ENCODE assay signal across 12 mouse cellular contexts in the genomic region with DNA sequence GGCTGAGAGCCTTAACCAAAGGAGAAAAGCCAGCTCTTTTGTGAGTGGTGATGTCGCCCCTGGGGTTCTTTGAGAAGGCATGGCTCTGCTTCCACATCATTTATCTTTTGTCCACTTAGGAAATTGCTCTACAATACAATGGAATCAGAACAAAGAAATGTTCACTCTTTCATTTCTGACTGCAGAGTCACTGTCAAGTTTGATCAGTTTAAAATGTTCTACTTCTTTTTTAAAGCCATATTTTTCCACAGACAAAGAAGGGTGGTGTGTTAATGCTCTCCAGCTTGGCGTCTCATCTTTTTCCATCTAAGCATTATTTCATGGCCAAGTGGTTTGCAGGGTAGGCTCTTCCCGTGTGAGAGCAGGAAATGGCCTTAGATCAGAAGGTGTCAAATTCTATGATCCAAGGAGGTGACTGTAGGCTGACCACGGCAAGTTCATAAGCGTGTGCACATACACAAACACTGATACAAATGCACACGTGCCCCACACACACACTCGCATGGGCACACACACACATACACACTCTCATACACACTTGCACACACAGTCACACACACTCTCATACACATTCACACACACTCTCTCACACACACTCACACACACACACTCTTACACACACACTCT.
A peak's percentile ranks its signal among the peaks of the same experiment; 100 is the strongest.
DNase-seq lines count a peak whose midpoint lies in the region; ATAC-seq and TF ChIP-seq lines count a peak whose summit lies in the region.
"Had no signal": no experiment of that assay in that cellular context is flagged by ENCODE, and none has a peak within 500 bp of the region (broad histone marks: within the 10 kb centered on the region; RNA-seq: fewer than 3 reads in every experiment).

No protein-coding gene starts in this region.

- intact Hi-C loops in left cerebral cortex, adult 2 months (cut with DNase I) = no loop called here

- H3K27me3 ChIP-seq in hindbrain, postnatal 0 days (ENCODE audit: insufficient read depth, low read length) = no peaks in the 10 kb centered on the region
- H3K27me3 ChIP-seq in hindbrain, embryonic 13.5 days = no peaks in the 10 kb centered on the region
- H3K27me3 ChIP-seq in CH12.LX (replicated peaks) = no peaks in the 10 kb centered on the region
- no peaks in the 10 kb centered on the region for H3K27me3 ChIP-seq in limb, embryonic 15.5 days

- H3K4me1 ChIP-seq in hindbrain, postnatal 0 days (ENCODE audit: insufficient read depth, low read length) = 0 out of 2 replicates have a peak, but pooled peaks cover 4% of the 10 kb centered on the region
- peaks cover 12% of the 10 kb centered on the region for H3K4me1 ChIP-seq in hindbrain, embryonic 13.5 days (replicated peaks)
- H3K4me1 ChIP-seq in CH12.LX (ENCODE audit: control insufficient read depth in 1 of 2, insufficient read depth in 2 of 2) = peaks cover 14 to 45% of the 10 kb centered on the region in 2 experiments
- H3K4me1 ChIP-seq in limb, embryonic 15.5 days = peaks cover 8% of the 10 kb centered on the region; the same call in 1 of the 2 replicates

- no peak overlapping the region for H3K4me3 ChIP-seq in hindbrain, postnatal 0 days (ENCODE audit: low read length)
- no peak overlapping the region for H3K4me3 ChIP-seq in hindbrain, embryonic 13.5 days
- peak overlapping the region in 1 of 3 experiments; percentile 34 for H3K4me3 ChIP-seq in CH12.LX (replicated peaks in 1 of 3; ENCODE audit: low read depth in 2 of 3, low read length in 2 of 3, poor library complexity in 1 of 3)
- no peak overlapping the region for H3K4me3 ChIP-seq in limb, embryonic 15.5 days
- H3K4me3 ChIP-seq in left cerebral cortex, adult 2 months = no peak overlapping the region

- H3K4me2 ChIP-seq in hindbrain, postnatal 0 days (ENCODE audit: low read depth, low read length) = no peak overlapping the region
- H3K4me2 ChIP-seq in hindbrain, embryonic 13.5 days = no peak overlapping the region
- H3K4me2 ChIP-seq in CH12.LX (ENCODE audit: insufficient read depth, low read depth, poor library complexity, severe bottlenecking) = peak overlapping the region; percentile 67; the same call in 1 of the 2 replicates
- H3K4me2 ChIP-seq in limb, embryonic 15.5 days = no peak overlapping the region

- H3K9me3 ChIP-seq in hindbrain, postnatal 0 days (ENCODE audit: low read length) = no peaks in the 10 kb centered on the region
- no peaks in the 10 kb centered on the region for H3K9me3 ChIP-seq in hindbrain, embryonic 13.5 days
- no peaks in the 10 kb centered on the region for H3K9me3 ChIP-seq in CH12.LX (replicated peaks; ENCODE audit: low read length)
- no peaks in the 10 kb centered on the region for H3K9me3 ChIP-seq in limb, embryonic 15.5 days

- H3K79me2 ChIP-seq in CH12.LX (replicated peaks; ENCODE audit: control insufficient read depth, extremely low read depth, insufficient read depth, poor library complexity, severe bottlenecking) = no peaks in the 10 kb centered on the region

- H3K27ac ChIP-seq in hindbrain, postnatal 0 days = 0 out of 2 replicates have a peak overlapping the region, but pooled peaks have one; percentile 26
- no peak overlapping the region for H3K27ac ChIP-seq in hindbrain, embryonic 13.5 days
- peak overlapping the region; percentile 74 for H3K27ac ChIP-seq in CH12.LX (ENCODE audit: insufficient read depth, low read depth)
- H3K27ac ChIP-seq in limb, embryonic 15.5 days = peak overlapping the region; percentile 47; the same call in 1 of the 2 replicates
- H3K27ac ChIP-seq in left cerebral cortex, adult 2 months = no peak overlapping the region

- dilution Hi-C loops in CH12.LX (cut with MboI; ENCODE audit: extremely low pct_ligation_motif_present, extremely low pct_unique_long_range_greater_than_20kb, low sequenced_read_pairs) = no loop called here

- H3K36me3 ChIP-seq in hindbrain, postnatal 0 days (ENCODE audit: insufficient read depth, low read length) = no peaks in the 10 kb centered on the region
- H3K36me3 ChIP-seq in hindbrain, embryonic 13.5 days = no peaks in the 10 kb centered on the region
- H3K36me3 ChIP-seq in CH12.LX (replicated peaks in 1 of 2; ENCODE audit: control insufficient read depth in 1 of 2, insufficient read depth in 1 of 2, low read length in 1 of 2) = no peaks in the 10 kb centered on the region
- no peaks in the 10 kb centered on the region for H3K36me3 ChIP-seq in limb, embryonic 15.5 days

- DNase-seq in embryo, embryonic 10 days (ENCODE audit: low spot score) = peak; percentile 3
- no peak for DNase-seq in embryo, embryonic 11 days
- DNase-seq in hindbrain, postnatal 0 days (ENCODE audit: low spot score) = no peak
- no peak for DNase-seq in CH12.LX (ENCODE audit: extremely low read depth)
- no peak for DNase-seq in left cerebral cortex, adult 2 months (ENCODE audit: extremely low spot score in 1 of 2, low spot score in 2 of 2)
- DNase-seq in left cerebral cortex, adult 9 months (ENCODE audit: low spot score in 2 of 2) = no peak
- DNase-seq: gastrocnemius, postnatal 36 days; kidney, postnatal 10 days; lung, adult 18-20 months; thymus, adult 2 months had no signal

- TF ChIP-seq POLR2A in CH12.LX (IDR thresholded peaks at IDR 0.05; ENCODE audit: low read depth, low read length) = no peak

- no peak for ATAC-seq in hindbrain, postnatal 0 days
- no peak for ATAC-seq in hindbrain, embryonic 13.5 days (ENCODE audit: low FRiP score)
- no peak for ATAC-seq in limb, embryonic 15.5 days (ENCODE audit: insufficient number of reproducible peaks, low FRiP score, low TSS enrichment, low read depth)

- in situ Hi-C loops in CH12.LX (cut with MboI; ENCODE audit: low pct_ligation_motif_present, low pct_unique_long_range_greater_than_20kb, low sequenced_read_pairs) = no loop called here

- no peak for TF ChIP-seq EP300 in CH12.LX (IDR thresholded peaks at IDR 0.05; ENCODE audit: low read length)

- no peak for TF ChIP-seq RAD21 in CH12.LX (IDR thresholded peaks at IDR 0.05; ENCODE audit: low read depth, low read length)

- H3K9ac ChIP-seq in hindbrain, postnatal 0 days (replicated peaks; ENCODE audit: low read length) = no peak overlapping the region
- no peak overlapping the region for H3K9ac ChIP-seq in hindbrain, embryonic 13.5 days
- no peak overlapping the region for H3K9ac ChIP-seq in CH12.LX (ENCODE audit: insufficient read depth, low read depth)
- no peak overlapping the region for H3K9ac ChIP-seq in limb, embryonic 15.5 days

- TF ChIP-seq CTCF in hindbrain, postnatal 0 days (IDR thresholded peaks at IDR 0.05; ENCODE audit: low read depth) = no peak
- TF ChIP-seq CTCF in CH12.LX (conservative IDR thresholded peaks at IDR 0.05 in 1 of 2, IDR thresholded peaks at IDR 0.05 in 1 of 2; ENCODE audit: low read depth in 2 of 2, low read length in 2 of 2) = no peak
- no peak for TF ChIP-seq CTCF in left cerebral cortex, adult 2 months (IDR thresholded peaks at IDR 0.05)

- WGBS in hindbrain, postnatal 0 days = 41% methylated on average over 7 of the region's 7 CpGs
- 50% methylated on average over 7 of the region's 7 CpGs for WGBS in hindbrain, embryonic 13.5 days
- WGBS in limb, embryonic 15.5 days = 56% methylated on average over 7 of the region's 7 CpGs

TF ChIP-seq in CH12.LX, 34 proteins besides CTCF, POLR2A, EP300 and RAD21 (continues in another document):
- TF ChIP-seq TBP (conservative IDR thresholded peaks at IDR 0.05; ENCODE audit: low read depth, low read length) (no peak), NELFE (IDR thresholded peaks at IDR 0.05; ENCODE audit: low read depth, low read length) (no peak), POLR2AphosphoS2 (IDR thresholded peaks at IDR 0.05; ENCODE audit: low read depth, low read length) (no peak), ZKSCAN1 (IDR thresholded peaks at IDR 0.05; ENCODE audit: borderline replicate concordance, low read depth, low read length) (no peak), RCOR1 (conservative IDR thresholded peaks at IDR 0.05; ENCODE audit: low read depth, low read length) (0 out of 2 replicates have a peak, but pooled peaks have one; percentile 16), CHD2 (IDR thresholded peaks at IDR 0.05; ENCODE audit: low read length) (0 out of 2 replicates have a peak, but pooled peaks have one; percentile 29), JUND (conservative IDR thresholded peaks at IDR 0.05; ENCODE audit: low read depth, low read length) (no peak), MYC (IDR thresholded peaks at IDR 0.05; ENCODE audit: low read depth, low read length) (no peak; the same call in 1 of the 2 replicates), TCF12 (IDR thresholded peaks at IDR 0.05; ENCODE audit: low read depth, low read length) (no peak), USF2 (conservative IDR thresholded peaks at IDR 0.05; ENCODE audit: low read depth, low read length) (no peak), KAT2A (IDR thresholded peaks at IDR 0.05; ENCODE audit: insufficient replicate concordance, low read length) (no peak), UBTF (IDR thresholded peaks at IDR 0.05; ENCODE audit: low read depth, low read length) (no peak), USF1 (IDR thresholded peaks at IDR 0.05; ENCODE audit: low read depth, low read length) (no peak), MAFK (IDR thresholded peaks at IDR 0.05; ENCODE audit: insufficient replicate concordance, low read length) (no peak), MAZ (IDR thresholded peaks at IDR 0.05; ENCODE audit: low read depth, low read length) (0 out of 2 replicates have a peak, but pooled peaks have one; percentile 11), ZNF384 (IDR thresholded peaks at IDR 0.05; ENCODE audit: low read depth, low read length) (no peak), SIN3A (IDR thresholded peaks at IDR 0.05; ENCODE audit: low read length) (no peak), JUN (IDR thresholded peaks at IDR 0.05; ENCODE audit: insufficient read depth, low read depth, low read length) (no peak), BHLHE40 (IDR thresholded peaks at IDR 0.05; ENCODE audit: low read depth, low read length) (peak; percentile 64), MEF2A (IDR thresholded peaks at IDR 0.05; ENCODE audit: borderline replicate concordance, low read depth, low read length) (no peak), MXI1 (IDR thresholded peaks at IDR 0.05; ENCODE audit: low read depth, low read length) (no peak), PAX5 (IDR thresholded peaks at IDR 0.05; ENCODE audit: low read length) (no peak), SMC3 (IDR thresholded peaks at IDR 0.05; ENCODE audit: low read depth, low read length) (no peak), GABPA (IDR thresholded peaks at IDR 0.05; ENCODE audit: insufficient replicate concordance, low read depth, low read length) (no peak), ZMIZ1 (IDR thresholded peaks at IDR 0.05; ENCODE audit: low read depth, low read length) (no peak), MAX (IDR thresholded peaks at IDR 0.05; ENCODE audit: low read length) (no peak), CHD1 (IDR thresholded peaks at IDR 0.05; ENCODE audit: low read depth, low read length) (no peak), ETS1 (conservative IDR thresholded peaks at IDR 0.05; ENCODE audit: low read depth, low read length) (no peak), HCFC1 (IDR thresholded peaks at IDR 0.05; ENCODE audit: low read depth, low read length) (0 out of 2 replicates have a peak, but pooled peaks have one; percentile 2), ELF1 (IDR thresholded peaks at IDR 0.05; ENCODE audit: low read depth, low read length) (no peak)

Comparison
In these comparisons a context has a peak if more than half of its experiments do, and no peak if none do; other contexts are left out.
1. H3K27ac ChIP-seq: peak in hindbrain, postnatal 0 days (single experiment), CH12.LX (single experiment) and limb, embryonic 15.5 days (single experiment); none in hindbrain, embryonic 13.5 days (single experiment) and left cerebral cortex, adult 2 months (single experiment).